In genomic region chr2:73431959-73432396, GRCm38 (mm10) we compare ENCODE assay signal across 8 mouse cellular contexts. TPM values are rescaled to one million over a fixed set of nuclear protein-coding genes. Genes with fewer than 3 reads are reported as not detected.
DNase-seq lines count a peak whose midpoint lies in the region; ATAC-seq and TF ChIP-seq lines count a peak whose summit lies in the region.

No protein-coding gene starts in this region.

- TF ChIP-seq CTCF in layer of hippocampus, adult 2 months (conservative IDR thresholded peaks at IDR 0.05): no peak

- ATAC-seq in hindbrain, embryonic 13.5 days (ENCODE audit: low FRiP score): no peak
- ATAC-seq in midbrain, embryonic 14.5 days (ENCODE audit: low FRiP score, low TSS enrichment): no peak; the same call in 1 of the 2 replicates
- ATAC-seq in activated CD4-positive, CD25-positive, alpha-beta regulatory T cell, adult 4 months: no peak
- ATAC-seq in cerebellum, adult (ENCODE audit: insufficient number of reproducible peaks, low FRiP score, low TSS enrichment): no peak
- ATAC-seq in erythroid progenitor cell, adult 5-6 weeks (replicated peaks; ENCODE audit: low FRiP score, poor library complexity, severe bottlenecking): no peak

- no peaks in the 10 kb centered on the region for H3K36me3 ChIP-seq in hindbrain, embryonic 13.5 days
- H3K36me3 ChIP-seq in midbrain, embryonic 14.5 days (ENCODE audit: control insufficient read depth, insufficient read depth, low read length): no peaks in the 10 kb centered on the region

- WGBS in hindbrain, embryonic 13.5 days: 37% methylated on average over 14 of the region's 14 CpGs
- WGBS in midbrain, embryonic 14.5 days: 24% methylated on average over 14 of the region's 14 CpGs

- no peaks in the 10 kb centered on the region for H3K27me3 ChIP-seq in hindbrain, embryonic 13.5 days
- H3K27me3 ChIP-seq in midbrain, embryonic 14.5 days (ENCODE audit: control insufficient read depth, insufficient read depth, low read length): no peaks in the 10 kb centered on the region

- peaks cover 6% of the 10 kb centered on the region for H3K4me1 ChIP-seq in hindbrain, embryonic 13.5 days (replicated peaks)
- no peaks in the 10 kb centered on the region for H3K4me1 ChIP-seq in midbrain, embryonic 14.5 days (ENCODE audit: control insufficient read depth, insufficient read depth, low read length)

- no peak overlapping the region for H3K4me3 ChIP-seq in layer of hippocampus, adult 2 months
- H3K4me3 ChIP-seq in hindbrain, embryonic 13.5 days: peak overlapping the region; percentile 22; the same call in 1 of the 2 replicates
- H3K4me3 ChIP-seq in midbrain, embryonic 14.5 days (replicated peaks; ENCODE audit: low read depth, low read length): peak overlapping the region; percentile 1; the same call in 1 of the 2 replicates

- no peak for DNase-seq in layer of hippocampus, adult 2 months (ENCODE audit: low spot score in 2 of 2)
- no peak for DNase-seq in layer of hippocampus, adult 9-10 months (ENCODE audit: low spot score)
- peak; percentile 49 for DNase-seq in embryo, embryonic 9.5 days (ENCODE audit: extremely low spot score)
- DNase-seq in midbrain, embryonic 14.5 days: peak; percentile 69

- peak overlapping the region; percentile 60 for H3K9ac ChIP-seq in hindbrain, embryonic 13.5 days
- no peak overlapping the region for H3K9ac ChIP-seq in midbrain, embryonic 14.5 days (replicated peaks; ENCODE audit: low read length)

- H3K27ac ChIP-seq in layer of hippocampus, adult 2 months: 0 out of 2 replicates have a peak overlapping the region, but pooled peaks have one; percentile 14
- peak overlapping the region; percentile 36; the same call in 1 of the 2 replicates for H3K27ac ChIP-seq in hindbrain, embryonic 13.5 days
- peak overlapping the region; percentile 65 for H3K27ac ChIP-seq in midbrain, embryonic 14.5 days (replicated peaks; ENCODE audit: low read depth, low read length)

- H3K4me2 ChIP-seq in hindbrain, embryonic 13.5 days: peak overlapping the region; percentile 44
- peak overlapping the region; percentile 28 for H3K4me2 ChIP-seq in midbrain, embryonic 14.5 days (ENCODE audit: low read length)

- no peaks in the 10 kb centered on the region for H3K9me3 ChIP-seq in hindbrain, embryonic 13.5 days
- H3K9me3 ChIP-seq in midbrain, embryonic 14.5 days (ENCODE audit: control insufficient read depth, low read length): no peaks in the 10 kb centered on the region

RNA-seq across cellular contexts. Expression of gene Gpr155, which starts 45.6 kb away (rescaled TPM):
- total RNA-seq in layer of hippocampus, adult 2 months (2021): 10 to 100 TPM; 58.1 to 65.6 TPM
- polyA plus RNA-seq in hindbrain, embryonic 13.5 days (2015; fragmentation: Nextera tagmentation; extraction: Ambion mirVana): 12.4 and 12.7 TPM in 2 replicates
- 9.6 and 11.0 TPM in 2 replicates for polyA plus RNA-seq in midbrain, embryonic 14.5 days (2014; fragmentation: Nextera tagmentation; extraction: Ambion mirVana)
- polyA plus RNA-seq in activated CD4-positive, CD25-positive, alpha-beta regulatory T cell, adult 4 months (2017; shearing (Covaris generic)): 10 to 100 TPM; 15.1 to 19.5 TPM
- total RNA-seq in erythroid progenitor cell, adult 5-6 weeks (2015; ENCODE audit: low replicate concordance): 25.2 and 31.0 TPM in 2 replicates
- total RNA-seq in erythroid progenitor cell, adult 5-6 weeks (2017; ENCODE audit: low replicate concordance): 27.2 and 29.7 TPM in 2 replicates

Comparison
In these comparisons a context has a peak if more than half of its experiments do, and no peak if none do; other contexts are left out.
1. DNase-seq: peak in embryo, embryonic 9.5 days (single experiment) and midbrain, embryonic 14.5 days (single experiment); none in layer of hippocampus, adult 2 months (0 of 2) and layer of hippocampus, adult 9-10 months (single experiment).
2. H3K27ac ChIP-seq: peak in every context shown above with its lines; median percentile 65 in midbrain, embryonic 14.5 days; 36 in hindbrain, embryonic 13.5 days; 14 in layer of hippocampus, adult 2 months.